Mouse (Mus musculus) liver, embryonic 14 days (tissue): ENCODE measurements around the gene Hist1h4a. TPM values are rescaled to one million over a fixed set of nuclear protein-coding genes. Genes with fewer than 3 reads are reported as not detected.

ENCODE experiments used
- polyA plus RNA-seq: library from polyadenylated mRNA; depleted of rRNA; stranded (reverse); fragments of >200 nt; gene quantifications from 2 replicates; pipeline ENCODE4 v1.2.3, GENCODE M21; 2012; rRNA removed

Gene Hist1h4a
- 10.7 and 12.1 TPM in 2 replicates for polyA plus RNA-seq

DNA sequence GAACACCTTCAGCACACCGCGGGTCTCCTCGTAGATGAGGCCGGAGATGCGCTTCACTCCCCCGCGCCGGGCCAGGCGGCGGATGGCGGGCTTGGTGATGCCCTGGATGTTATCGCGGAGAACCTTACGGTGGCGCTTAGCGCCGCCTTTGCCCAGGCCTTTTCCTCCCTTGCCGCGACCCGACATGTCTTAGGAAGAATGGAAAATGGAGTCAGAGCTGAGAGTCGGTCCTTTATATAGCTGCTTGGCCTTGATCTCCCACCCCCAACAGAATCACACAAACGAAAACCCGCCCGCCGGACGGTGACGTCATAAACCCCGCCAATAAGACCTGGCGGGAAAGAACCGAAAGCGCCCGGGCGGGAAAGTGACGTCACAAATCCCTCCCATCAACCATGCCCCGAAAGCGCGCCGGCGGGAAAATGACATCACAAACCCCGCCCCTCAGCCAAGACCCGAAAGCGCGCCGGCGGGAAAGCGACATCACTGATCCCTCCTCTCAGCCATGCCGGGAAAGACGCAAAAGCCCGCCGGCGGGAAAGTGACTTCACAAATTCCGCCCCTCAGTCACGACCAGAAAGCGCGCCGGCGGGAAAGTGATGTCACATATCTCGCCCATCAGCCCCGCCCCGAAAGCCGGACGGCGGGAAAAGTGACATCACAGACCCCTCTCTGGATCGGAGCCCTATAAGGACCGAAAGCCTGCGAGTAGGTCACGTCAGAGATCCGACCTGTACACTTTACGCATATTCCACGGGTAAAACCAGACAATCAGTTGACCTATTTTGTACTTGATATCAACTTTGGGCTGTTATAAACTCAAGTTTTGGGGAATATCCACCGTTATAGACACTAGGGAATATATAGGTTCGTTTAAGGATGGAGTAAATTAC is at the start of gene Hist1h4a:
TSS of gene Hist1h4a (minus strand) at position 259 of the 893 bp plus-strand sequence.

DNA sequence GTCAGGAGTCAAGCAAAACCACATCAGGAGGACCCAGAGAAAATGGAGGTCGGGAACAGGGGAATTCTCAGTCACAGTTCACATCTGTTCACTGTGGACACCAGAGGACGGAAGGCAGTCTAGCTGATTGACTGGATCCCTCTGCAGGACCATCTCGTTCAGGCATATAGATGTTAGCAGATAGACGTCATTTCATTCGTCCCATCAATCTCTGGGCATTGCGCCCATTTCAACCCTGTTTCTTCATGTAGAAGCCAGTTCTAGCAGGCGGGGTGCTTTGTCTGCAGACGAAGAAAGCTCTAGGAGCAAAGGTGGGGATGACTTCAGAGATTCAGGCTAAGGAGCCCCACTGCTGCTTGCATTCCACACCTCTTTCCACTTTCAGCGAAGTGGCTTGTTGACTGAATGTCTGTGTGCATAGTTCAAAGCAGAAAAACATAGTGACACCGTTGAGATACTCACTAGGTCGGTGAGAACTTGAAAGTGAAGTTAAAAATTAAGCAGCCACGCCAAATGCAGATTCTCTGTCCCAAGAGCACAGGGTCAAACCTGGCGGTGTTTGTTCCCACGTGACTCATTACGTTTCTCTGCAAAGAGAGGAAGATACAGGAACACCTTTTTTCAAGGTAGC is 45.5 kb upstream of the Hist1h4a start, which contains the start of gene Slc17a2:
TSS of gene Slc17a2 (plus strand) at position 572 of the 631 bp plus-strand sequence.

DNA sequence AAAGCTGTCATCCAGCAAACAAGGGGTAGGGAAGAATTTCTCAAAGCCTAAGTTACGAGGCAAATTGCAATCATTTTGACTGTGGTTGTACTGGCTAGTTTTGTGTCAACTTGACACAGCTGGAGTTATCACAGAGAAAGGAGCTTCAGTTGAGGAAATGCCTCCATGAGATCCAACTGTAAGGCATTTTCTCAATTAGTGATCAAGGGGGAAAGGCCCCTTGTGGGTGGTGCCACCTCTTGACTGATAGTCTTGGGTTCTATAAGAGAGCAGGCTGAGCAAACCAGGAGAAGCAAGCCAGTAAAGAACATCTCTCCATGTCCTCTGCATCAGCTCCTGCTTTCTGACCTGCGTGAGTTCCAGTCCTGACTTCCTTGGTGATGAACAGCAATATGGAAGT is 8.6 kb upstream of the Hist1h4a start, which contains the start of gene Trim38:
TSS of gene Trim38 (plus strand) at position 301 of the 400 bp plus-strand sequence.

DNA sequence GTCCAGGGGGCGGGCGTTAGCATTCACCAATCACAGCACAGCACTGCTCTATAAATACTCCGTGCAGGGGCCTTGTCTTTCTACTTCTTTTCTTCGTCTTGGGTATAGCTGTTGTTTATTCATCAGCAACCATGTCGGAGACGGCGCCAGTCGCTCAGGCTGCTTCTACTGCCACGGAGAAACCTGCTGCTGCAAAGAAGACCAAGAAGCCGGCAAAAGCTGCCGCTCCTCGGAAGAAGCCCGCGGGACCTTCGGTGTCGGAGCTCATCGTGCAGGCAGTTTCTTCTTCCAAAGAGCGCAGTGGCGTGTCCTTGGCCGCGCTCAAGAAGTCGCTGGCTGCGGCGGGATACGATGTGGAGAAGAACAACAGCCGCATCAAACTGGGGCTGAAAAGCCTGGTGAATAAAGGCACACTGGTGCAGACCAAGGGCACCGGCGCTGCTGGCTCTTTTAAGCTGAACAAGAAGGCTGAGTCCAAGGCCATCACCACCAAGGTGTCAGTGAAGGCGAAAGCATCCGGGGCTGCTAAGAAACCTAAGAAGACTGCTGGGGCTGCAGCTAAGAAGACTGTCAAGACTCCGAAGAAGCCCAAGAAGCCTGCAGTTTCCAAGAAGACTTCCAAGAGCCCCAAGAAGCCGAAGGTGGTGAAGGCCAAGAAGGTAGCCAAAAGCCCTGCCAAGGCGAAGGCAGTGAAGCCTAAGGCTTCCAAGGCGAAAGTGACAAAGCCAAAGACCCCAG is 2.7 kb upstream of the Hist1h4a start, which contains the start of gene Hist1h1a:
TSS of gene Hist1h1a (plus strand) at position 81 of the 738 bp plus-strand sequence.

DNA sequence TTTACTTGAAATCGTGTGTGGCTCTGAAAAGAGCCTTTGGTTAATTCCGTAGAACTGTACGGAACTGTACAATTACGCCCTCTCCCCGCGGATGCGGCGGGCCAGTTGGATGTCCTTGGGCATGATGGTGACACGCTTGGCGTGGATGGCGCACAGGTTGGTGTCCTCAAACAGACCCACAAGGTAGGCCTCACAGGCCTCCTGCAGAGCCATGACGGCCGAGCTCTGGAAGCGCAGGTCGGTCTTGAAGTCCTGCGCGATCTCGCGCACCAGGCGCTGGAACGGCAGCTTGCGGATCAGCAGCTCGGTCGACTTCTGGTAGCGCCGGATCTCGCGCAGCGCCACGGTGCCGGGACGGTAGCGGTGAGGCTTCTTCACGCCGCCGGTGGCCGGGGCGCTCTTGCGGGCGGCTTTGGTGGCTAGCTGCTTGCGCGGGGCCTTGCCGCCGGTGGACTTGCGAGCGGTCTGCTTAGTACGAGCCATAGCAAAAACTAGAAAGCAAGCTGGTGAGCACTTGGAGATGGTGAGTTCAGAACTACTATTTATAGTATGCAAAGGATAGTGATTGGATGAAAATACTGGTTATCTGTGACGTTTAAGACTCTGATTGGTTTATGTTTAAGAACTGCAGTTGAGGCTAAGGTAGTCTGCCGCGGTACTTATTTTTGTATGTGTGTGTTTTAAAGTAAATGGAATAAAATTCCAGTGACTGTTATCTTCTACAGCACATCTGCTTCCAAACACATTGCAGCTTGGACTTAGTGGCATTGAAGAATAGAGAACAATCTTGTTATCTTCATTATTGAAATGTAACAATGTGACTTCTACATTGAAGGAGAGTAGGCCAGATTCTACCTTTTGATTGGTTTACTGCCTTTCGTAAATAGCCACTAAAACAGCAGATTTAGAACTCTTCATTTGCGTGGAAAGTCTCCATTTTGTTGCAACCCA is 1.1 kb upstream of the Hist1h4a start, which contains the start of gene Hist1h3a:
TSS of gene Hist1h3a (minus strand) at position 516 of the 951 bp plus-strand sequence.

DNA sequence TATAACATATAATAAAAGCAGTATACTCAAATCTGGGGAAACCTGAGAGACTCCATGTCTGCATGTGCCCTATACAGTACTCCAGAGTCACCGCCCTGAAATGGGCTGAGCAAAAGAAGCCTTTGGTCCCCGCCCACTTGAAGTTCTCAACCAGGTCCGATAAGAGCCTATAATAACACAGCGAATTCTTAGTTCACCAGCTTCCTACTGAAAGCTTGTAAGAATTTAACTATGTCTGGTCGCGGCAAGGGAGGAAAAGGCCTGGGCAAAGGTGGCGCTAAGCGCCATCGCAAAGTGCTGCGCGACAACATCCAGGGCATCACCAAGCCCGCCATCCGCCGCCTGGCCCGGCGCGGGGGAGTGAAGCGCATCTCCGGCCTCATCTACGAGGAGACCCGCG is 4.2 kb downstream of the Hist1h4a start, which contains the start of gene Hist1h4b:
TSS of gene Hist1h4b (plus strand) at position 224 of the 400 bp plus-strand sequence.

DNA sequence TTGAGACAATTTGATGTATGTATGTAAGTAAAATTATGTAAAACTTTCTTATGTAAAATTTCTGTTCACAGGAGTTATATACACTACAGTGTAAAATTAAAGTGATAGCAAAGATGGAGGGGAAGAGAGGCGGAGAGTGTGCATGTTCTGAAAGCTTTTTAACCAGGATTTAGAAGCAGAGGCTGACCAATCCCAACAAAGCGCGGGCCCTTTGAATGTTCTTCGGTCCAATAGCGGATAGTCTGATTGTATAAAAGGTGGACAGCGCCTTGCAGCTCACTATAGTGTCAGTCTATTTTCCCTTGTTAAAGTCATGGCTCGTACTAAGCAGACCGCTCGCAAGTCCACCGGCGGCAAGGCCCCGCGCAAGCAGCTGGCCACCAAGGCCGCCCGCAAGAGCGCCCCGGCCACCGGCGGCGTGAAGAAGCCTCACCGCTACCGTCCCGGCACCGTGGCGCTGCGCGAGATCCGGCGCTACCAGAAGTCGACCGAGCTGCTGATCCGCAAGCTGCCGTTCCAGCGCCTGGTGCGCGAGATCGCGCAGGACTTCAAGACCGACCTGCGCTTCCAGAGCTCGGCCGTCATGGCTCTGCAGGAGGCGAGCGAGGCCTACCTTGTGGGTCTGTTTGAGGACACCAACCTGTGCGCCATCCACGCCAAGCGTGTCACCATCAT is 8.8 kb downstream of the Hist1h4a start, which contains the start of gene Hist1h3b:
TSS of gene Hist1h3b (plus strand) at position 201 of the 675 bp plus-strand sequence.

DNA sequence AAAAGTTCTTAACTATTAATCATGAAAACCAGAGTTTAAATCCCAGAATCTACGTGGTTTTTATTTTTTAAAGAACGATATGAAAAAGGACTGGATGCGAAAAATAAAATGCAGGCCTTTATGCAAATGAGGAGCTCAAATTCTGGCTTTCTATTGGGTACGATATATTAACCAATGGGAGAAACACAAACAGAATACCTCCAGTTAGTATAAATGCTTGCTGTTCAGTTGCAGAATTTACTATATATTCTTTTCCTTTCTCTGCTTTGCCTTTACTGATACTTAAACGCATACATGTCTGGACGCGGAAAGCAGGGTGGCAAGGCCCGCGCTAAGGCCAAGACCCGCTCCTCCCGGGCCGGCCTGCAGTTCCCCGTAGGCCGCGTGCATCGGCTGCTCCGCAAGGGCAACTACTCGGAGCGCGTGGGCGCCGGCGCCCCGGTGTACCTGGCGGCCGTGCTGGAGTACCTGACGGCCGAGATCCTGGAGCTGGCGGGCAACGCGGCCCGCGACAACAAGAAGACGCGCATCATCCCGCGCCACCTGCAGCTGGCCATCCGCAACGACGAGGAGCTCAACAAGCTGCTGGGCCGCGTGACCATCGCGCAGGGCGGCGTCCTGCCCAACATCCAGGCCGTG is 10.1 kb downstream of the Hist1h4a start, which contains the start of gene Hist1h2ab:
TSS of gene Hist1h2ab (plus strand) at position 288 of the 639 bp plus-strand sequence.

DNA sequence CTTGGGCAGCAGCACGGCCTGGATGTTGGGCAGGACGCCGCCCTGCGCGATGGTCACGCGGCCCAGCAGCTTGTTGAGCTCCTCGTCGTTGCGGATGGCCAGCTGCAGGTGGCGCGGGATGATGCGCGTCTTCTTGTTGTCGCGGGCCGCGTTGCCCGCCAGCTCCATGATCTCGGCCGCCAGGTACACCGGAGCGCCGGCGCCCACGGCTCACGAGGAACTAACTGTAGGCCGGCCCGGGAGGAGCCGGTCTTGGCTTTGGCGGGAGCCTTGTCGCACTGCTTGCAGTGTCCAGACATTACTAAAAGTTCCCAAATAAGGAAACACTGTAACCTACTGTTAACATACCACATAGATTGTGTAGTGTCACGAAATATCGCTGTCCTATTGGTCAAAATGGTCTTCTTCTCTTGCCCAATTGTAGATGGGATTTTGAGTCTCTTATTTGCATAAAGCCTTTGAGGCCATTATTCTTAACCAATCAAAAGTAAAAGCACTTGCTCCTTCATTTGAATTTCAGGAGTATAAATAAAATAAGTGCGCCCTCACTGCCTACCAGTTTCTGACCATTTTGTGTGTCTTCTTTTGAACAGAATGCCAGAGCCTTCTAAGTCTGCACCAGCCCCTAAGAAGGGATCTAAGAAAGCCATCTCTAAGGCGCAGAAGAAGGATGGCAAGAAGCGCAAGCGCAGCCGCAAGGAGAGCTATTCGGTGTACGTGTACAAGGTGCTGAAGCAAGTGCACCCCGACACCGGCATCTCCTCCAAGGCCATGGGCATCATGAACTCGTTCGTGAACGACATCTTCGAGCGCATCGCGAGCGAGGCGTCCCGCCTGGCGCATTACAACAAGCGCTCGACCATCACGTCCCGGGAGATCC is 14.6 kb downstream of the Hist1h4a start, which contains the start of gene Hist1h2bb:
TSS of gene Hist1h2bb (plus strand) at position 534 of the 880 bp plus-strand sequence.

DNA sequence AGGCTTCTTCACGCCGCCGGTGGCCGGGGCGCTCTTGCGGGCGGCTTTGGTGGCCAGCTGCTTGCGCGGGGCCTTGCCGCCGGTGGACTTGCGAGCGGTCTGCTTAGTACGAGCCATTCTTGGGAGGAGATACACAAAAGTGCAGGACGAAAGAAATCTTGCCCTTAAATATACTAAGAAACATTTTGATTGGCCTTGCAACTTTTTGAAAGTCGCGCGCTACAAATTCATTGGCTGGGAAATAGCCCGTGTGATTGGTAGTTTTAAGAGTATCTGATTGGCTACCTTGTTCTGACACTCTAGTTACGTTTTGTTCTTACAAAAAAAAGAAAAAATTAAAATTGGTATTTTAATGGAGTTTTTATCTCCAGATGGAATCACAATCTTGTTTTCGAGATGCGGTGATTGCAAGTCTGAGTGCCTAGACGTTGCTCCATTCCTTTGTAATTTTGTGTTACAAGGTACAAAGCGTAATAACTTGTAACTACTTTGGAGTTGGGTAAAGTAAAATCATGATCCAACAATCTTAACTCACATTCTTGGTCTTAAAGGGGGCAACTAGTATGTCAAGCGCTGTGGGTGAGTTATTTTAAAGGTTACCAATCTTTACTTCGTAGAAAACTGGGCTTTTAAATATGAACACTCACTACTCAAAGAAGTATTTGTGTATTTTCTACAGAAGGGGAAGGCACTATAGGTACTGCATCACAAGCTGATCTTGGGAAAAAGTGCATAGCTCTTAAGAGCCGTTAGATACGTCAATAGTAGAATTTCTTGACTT is 15.5 kb downstream of the Hist1h4a start, which contains the start of gene Hist1h3c:
TSS of gene Hist1h3c (minus strand) at position 222 of the 781 bp plus-strand sequence.

DNA sequence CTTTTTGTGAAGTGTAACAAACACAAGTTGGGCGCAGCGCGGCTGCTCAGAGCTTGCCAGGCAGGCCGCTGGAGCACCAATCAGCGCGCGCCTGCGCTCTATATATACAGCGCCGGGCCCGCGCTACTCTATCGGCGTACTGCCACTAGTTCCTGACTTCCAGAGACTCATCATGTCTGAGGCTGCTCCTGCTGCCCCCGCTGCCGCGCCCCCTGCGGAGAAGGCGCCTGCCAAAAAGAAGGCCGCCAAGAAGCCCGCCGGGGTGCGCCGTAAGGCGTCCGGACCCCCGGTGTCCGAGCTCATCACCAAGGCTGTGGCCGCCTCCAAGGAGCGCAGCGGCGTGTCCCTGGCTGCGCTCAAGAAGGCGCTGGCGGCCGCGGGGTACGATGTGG is 22.4 kb downstream of the Hist1h4a start, which contains the start of gene Hist1h1c:
TSS of gene Hist1h1c (plus strand) at position 132 of the 392 bp plus-strand sequence.

Other genes with a start within 250 kb of the Hist1h4a start
- 20.0 and 22.7 TPM in 2 replicates for gene Hist1h4h, start 230.2 kb downstream of the Hist1h4a start, polyA plus RNA-seq
- 254 and 365 TPM in 2 replicates for gene Hist1h2af, start 227.3 kb downstream of the Hist1h4a start, polyA plus RNA-seq
- 40.7 and 47.0 TPM in 2 replicates for gene Hist1h3g, start 225.8 kb downstream of the Hist1h4a start, polyA plus RNA-seq
- 6.3 and 6.5 TPM in 2 replicates for gene Hist1h2bh, start 217.8 kb downstream of the Hist1h4a start, polyA plus RNA-seq
- 4.4 and 4.5 TPM in 2 replicates for gene Hist1h3f, start 217.2 kb downstream of the Hist1h4a start, polyA plus RNA-seq
- 19.0 and 21.1 TPM in 2 replicates for gene Hist1h4f, start 209.6 kb downstream of the Hist1h4a start, polyA plus RNA-seq
- gene Hist1h1d, start 208.0 kb downstream of the Hist1h4a start, polyA plus RNA-seq, result 0.66 and 0.96 TPM in 2 replicates
- 24.2 and 24.8 TPM in 2 replicates for gene Hist1h3e, start 198.9 kb downstream of the Hist1h4a start, polyA plus RNA-seq
- gene Hist1h2ae, start 190.0 kb downstream of the Hist1h4a start, polyA plus RNA-seq, result 11.7 and 13.2 TPM in 2 replicates
- 35.1 and 41.0 TPM in 2 replicates for gene Hist1h2bg, start 189.8 kb downstream of the Hist1h4a start, polyA plus RNA-seq
- 12.1 and 12.6 TPM in 2 replicates for gene Hist1h2bf, start 187.0 kb downstream of the Hist1h4a start, polyA plus RNA-seq
- gene Hist1h2ad, start 186.8 kb downstream of the Hist1h4a start, polyA plus RNA-seq, result 8.7 and 8.8 TPM in 2 replicates
- gene Hist1h3d, start 185.5 kb downstream of the Hist1h4a start, polyA plus RNA-seq, result 19.8 and 22.5 TPM in 2 replicates
- gene Hist1h4d, start 179.6 kb downstream of the Hist1h4a start, polyA plus RNA-seq, result 7.9 and 8.2 TPM in 2 replicates
- gene Hist1h2be, start 140.1 kb downstream of the Hist1h4a start, polyA plus RNA-seq, result 2.9 and 3.1 TPM in 2 replicates
- 7.8 and 10.5 TPM in 2 replicates for gene Hist1h1e, start 138.7 kb downstream of the Hist1h4a start, polyA plus RNA-seq
- 1.2 and 1.3 TPM in 2 replicates for gene Hist1h2ac, start 77.3 kb downstream of the Hist1h4a start, polyA plus RNA-seq
- 75.9 and 78.5 TPM in 2 replicates for gene Hist1h2bc, start 77.0 kb downstream of the Hist1h4a start, polyA plus RNA-seq
- 0.13 TPM in 1 of 2 replicates, not detected in the other for gene Hist1h1t, start 65.4 kb downstream of the Hist1h4a start, polyA plus RNA-seq
- gene Hist1h4c, start 62.8 kb downstream of the Hist1h4a start, polyA plus RNA-seq, result 5.9 TPM in 2 replicates
- gene Hfe, start 50.4 kb downstream of the Hist1h4a start, polyA plus RNA-seq, result 2.5 and 4.1 TPM in 2 replicates
- gene Hist1h1c, start 22.4 kb downstream of the Hist1h4a start, polyA plus RNA-seq, result 41.5 and 49.3 TPM in 2 replicates
- gene Hist1h3c, start 15.6 kb downstream of the Hist1h4a start, polyA plus RNA-seq, result 38.4 and 43.0 TPM in 2 replicates
- 15.4 and 18.8 TPM in 2 replicates for gene Hist1h2bb, start 14.5 kb downstream of the Hist1h4a start, polyA plus RNA-seq
- gene Hist1h2ab, start 10.1 kb downstream of the Hist1h4a start, polyA plus RNA-seq, result 38.0 and 42.8 TPM in 2 replicates
- 36.3 and 37.0 TPM in 2 replicates for gene Hist1h3b, start 9.0 kb downstream of the Hist1h4a start, polyA plus RNA-seq
- 20.1 and 25.1 TPM in 2 replicates for gene Hist1h4b, start 4.2 kb downstream of the Hist1h4a start, polyA plus RNA-seq
- 32.0 and 44.7 TPM in 2 replicates for gene Hist1h3a, start 1.2 kb upstream of the Hist1h4a start, polyA plus RNA-seq
- gene Hist1h1a, start 2.4 kb upstream of the Hist1h4a start, polyA plus RNA-seq, result 13.8 and 15.6 TPM in 2 replicates
- 0.01 and 0.02 TPM in 2 replicates for gene Trim38, start 8.7 kb upstream of the Hist1h4a start, polyA plus RNA-seq
- gene Slc17a2, start 45.8 kb upstream of the Hist1h4a start, polyA plus RNA-seq, result 0.92 and 1.1 TPM in 2 replicates
- gene Slc17a3, start 78.2 kb upstream of the Hist1h4a start, polyA plus RNA-seq, result 2.9 and 3.4 TPM in 2 replicates
- 0.07 and 0.14 TPM in 2 replicates for gene Slc17a1, start 106.5 kb upstream of the Hist1h4a start, polyA plus RNA-seq
- gene Slc17a4, start 153.8 kb upstream of the Hist1h4a start, polyA plus RNA-seq, result 0.03 and 0.05 TPM in 2 replicates
- gene Hist1h2ba, start 172.9 kb upstream of the Hist1h4a start, polyA plus RNA-seq, result not detected in 2 replicates
- gene Hist1h2aa, start 173.2 kb upstream of the Hist1h4a start, polyA plus RNA-seq, result not detected in 2 replicates
- gene Scgn, start 230.0 kb upstream of the Hist1h4a start, polyA plus RNA-seq, result not detected in 2 replicates